Mouse (Mus musculus) gastrocnemius, adult 18-20 months (tissue): ENCODE measurements at regions not wholly inside any gene's neighbourhood (a gene's known extent, or its start where the extent isn't known, plus 50 kb on each side); places are given as distances from the start of the nearest gene placed in this dataset.

Experiments used
- DNase-seq: peaks from one replicate; pipeline ENCODE4 v3.0.0; 2021; ENCODE audit warnings: low spot score

DNA sequence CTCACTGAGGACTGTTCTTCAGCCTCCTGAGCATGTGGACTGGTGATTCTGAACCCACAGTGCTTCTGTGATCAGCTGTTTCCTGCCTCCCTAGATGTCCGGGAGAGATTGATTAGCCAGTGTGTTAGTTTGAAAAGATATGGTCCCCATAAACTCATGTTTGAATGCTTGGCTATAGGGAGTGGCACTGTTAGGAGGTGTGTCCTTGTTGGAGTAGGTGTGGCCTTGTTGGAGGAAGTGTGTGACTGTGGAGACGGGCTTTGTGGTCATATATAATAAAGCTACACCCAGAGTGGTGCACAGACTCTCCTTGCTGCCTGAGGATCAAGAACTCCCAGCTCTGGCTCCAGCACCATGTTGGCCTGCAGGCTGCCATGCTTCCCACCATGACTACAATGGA lies 458.9 kb upstream of the Kcnab2 start:
- no peak for DNase-seq

DNA sequence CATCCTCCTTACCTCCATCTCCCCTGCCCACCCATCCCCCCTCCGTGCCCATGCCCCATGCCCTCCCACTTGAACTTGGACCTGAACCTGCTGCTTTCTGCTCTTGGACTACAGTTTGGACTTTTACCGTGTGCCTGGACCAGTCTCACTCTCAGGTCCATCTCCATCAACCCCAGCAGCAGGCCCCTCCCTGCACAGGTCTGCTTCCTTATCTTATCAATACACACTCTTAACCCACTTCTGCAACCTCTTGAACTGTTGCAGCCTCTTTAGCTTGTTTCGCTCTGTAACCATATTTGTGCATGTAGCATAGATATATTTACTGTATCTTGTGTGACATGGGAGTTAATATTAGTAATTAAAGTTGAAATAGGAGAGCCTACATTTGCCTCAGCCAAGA lies 457.8 kb upstream of the Kcnab2 start:
- DNase-seq = no peak

DNA sequence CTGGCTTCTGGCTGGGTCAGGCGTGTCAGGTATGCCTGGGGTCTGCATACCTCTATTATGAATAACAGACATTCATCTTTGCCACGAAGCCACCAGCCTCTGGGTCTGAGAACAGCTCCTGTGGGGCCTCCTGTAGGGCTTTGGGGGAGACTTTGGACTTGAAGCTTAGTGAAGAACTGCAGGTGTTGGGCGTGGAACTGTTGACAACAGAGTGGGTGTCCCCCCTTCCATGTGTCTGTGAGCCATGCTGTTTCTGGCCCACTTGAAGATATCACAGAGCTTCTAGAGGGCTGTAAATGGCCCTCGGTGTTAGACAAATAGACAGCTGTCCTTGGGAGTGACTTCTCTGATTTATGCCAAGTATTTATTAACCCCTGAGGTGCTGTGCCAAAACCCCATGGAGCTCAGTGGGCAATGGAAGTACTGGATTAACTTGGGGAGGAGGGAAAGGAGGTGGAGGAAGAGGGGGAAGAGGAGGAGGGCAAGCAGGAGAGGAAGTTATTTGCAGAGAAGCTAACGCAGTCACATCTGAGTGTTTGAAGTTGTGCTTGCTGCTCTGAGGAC lies 450.8 kb upstream of the Kcnab2 start:
- no peak for DNase-seq

DNA sequence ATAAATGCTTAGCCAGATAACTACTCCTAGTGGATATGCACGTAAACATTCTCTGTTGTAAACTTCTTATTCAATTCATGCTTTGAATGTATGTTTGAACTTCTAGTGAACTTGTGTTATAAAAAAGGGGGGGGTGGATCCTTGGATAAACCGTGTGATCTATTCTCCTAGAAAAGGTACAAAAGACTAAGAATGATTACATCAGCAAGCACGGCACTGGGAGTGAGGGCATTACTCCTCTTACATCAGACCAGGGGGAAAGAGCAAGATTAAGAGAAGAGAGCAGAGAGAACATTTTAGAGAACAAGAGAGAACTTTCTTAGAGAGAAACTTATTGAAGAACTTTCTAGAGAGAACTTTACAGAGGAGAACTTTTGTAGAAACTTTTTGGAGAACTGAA lies 442.6 kb upstream of the Kcnab2 start:
- DNase-seq = no peak

DNA sequence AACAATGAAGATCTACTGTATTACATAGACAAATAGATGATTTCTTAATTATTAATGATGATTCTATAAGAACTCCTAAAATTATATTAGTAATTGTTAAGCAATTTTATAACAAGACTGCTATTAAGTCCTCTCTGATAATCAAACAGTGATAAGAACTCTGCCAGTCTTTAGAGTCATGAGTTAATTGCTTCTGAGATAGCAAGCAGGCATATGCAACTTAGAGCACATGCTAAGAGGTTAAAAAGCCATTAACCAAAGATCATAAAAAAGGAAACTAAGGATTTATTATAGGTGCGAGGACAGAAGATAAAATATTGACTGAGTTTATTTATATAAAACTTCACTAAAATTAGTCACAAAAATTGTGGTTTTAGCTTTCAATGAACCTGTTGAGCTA lies 442.2 kb upstream of the Kcnab2 start:
- DNase-seq = no peak

DNA sequence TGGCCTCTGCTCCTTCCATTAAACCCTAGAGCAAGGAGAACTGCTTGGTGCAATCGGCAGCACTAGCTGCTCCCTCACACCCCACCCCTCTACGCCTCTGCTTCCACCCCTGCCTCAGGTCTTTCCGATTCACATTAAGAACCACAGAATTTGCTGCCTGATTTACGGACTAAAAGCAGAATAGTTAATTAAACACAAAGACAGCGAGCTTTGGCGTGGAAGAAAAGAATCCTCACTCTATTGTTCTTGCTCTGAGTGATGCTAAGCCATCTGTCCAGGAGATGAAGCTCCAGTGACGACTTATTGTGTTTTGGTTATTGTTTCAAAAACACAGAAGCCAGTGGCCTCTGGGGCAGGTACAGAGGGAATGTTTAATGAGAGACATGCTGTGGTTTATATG lies 438.9 kb upstream of the Kcnab2 start:
- DNase-seq = no peak

GRCm38 (mm10) chr4:152913497-152913896 lies 435.8 kb upstream of the Kcnab2 start:
- DNase-seq = no peak

DNA sequence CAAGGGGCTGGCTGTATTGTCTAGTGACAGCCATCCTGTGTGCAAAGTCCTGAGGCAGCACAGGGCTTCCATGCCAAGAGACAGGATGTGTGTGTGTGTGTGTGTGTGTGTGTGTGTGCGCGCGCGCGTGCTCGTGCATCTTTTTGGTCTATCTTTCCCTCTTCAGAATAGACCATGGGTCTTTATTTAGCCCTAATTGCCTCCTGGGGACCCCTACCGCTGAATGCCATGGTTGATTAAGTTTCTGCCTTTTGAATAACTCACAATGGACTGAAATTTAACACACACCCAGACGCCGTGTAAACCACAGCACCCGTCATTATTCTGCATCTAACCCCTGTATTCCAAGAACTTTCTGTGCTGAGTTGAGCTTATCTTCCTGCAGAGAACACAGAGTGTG lies 435.2 kb upstream of the Kcnab2 start:
- DNase-seq = no peak

DNA sequence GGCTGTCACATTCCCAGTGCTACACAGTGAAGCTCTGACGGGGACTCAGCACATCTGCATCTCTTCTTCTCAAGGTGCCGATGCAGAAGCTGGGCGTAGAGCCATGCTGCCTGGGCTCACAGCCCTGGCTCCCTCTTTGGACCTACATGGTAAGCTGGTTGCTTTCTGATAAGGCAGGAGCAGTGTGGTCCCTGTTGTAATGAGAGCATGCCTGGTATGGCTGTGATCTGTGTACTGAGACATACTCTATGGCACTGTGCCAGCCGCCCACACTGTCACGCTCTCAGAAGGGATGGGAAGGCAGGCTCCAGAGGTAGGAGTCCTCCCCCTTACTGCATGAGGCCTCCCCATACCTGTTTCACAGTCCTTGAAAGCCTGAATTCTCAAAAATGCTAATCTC lies 430.6 kb upstream of the Kcnab2 start:
- DNase-seq = no peak

GRCm38 (mm10) chr4:152902851-152903250 lies 425.2 kb upstream of the Kcnab2 start:
- no peak for DNase-seq

DNA sequence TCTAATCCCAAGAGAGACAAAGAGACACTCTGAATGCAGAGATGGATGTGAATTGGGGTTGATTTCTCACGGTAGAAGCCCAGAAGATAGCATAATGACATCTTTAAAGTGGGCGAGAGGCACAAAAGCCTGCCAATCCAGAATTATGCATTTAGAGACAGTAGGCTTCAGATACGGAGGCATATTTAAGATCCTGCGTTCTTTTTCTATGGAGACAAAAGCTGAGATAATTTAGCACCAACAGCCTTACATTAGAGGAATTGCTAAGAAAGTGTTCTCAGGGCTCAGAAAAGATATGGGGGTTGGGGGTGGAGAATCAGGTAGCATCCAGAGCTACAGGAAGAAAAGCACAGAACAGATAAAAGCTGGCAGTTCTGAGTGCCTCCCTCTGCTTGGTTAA lies 422.4 kb upstream of the Kcnab2 start:
- no peak for DNase-seq

DNA sequence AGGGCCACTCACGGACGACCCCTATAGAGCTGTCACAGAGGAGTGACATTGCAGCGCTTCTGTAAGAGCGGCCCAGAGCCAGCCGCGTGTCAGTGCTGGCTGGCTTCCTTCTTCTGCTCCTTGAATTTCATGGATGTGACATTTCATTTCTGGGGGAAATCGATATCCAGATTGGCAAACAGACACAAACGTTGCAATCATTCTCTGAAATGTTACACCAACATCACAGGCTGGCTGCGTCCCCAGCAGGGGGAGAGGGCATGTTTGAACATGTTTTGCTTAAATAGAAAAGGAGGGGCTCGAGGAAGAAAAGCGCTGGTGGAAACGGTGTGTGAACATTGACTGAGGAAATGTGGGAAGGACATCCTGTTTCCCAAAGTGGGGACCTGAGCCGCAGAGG lies 417.4 kb upstream of the Kcnab2 start:
- DNase-seq = no peak

DNA sequence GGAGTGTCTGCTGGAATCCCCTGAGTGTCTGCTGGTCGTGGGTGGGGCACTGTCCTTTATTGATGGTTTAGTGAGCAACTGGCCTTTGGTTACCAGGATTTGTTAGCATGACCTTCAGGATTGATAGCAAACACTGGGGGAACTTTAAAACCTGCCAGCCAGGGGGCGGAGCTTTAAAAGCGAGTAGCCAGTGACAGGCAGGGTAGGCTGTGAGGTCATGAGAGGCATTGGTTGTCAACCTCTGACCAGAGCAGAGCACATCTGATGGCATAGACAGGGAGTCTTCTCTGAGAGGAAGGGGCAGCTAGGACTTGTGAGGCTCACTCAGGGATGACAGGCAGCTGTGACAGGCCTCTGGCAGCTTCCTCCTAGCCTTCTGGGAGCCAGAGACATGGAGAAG lies 415.3 kb upstream of the Kcnab2 start:
- no peak for DNase-seq

GRCm38 (mm10) chr4:152889211-152889610 lies 411.5 kb upstream of the Kcnab2 start:
- DNase-seq = no peak

DNA sequence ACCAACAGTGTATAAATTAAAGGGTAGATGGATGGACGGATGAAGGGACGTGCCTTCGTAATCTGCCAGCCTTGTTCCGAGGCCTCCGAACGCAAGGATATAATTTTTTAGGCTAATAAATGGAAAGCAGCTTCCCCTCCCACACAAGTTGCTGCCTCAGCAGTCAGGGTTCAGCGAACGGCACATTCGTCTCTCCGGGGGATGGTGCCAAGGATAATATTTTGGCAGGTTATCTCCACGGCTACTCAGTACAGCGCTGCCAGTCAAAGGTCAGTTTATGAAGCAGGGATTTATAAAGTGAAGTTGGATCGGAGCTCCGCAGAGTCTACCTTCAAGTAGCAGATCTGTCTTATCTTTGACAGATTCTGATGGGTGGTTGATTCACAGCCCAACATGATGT lies 410.6 kb upstream of the Kcnab2 start:
- DNase-seq = no peak

DNA sequence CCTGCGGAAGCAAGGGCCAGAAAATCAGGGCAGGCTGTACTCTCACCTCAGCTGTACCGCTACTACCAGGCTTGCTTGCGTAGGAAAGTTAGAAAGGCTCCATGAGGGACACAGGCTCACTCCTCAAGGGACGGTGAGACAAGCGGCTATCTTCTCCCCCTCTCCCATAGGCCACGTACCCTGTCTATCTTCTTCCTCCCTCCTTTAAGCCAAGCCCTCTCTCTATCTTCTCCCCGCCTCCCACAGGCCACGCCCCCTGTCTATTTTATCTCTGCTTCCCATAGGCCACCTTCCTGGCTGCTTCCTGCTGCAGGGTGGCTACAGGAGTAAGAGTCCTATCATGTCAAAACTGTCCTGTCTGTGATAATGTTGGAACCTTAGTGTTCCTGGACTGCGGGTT lies 409.1 kb upstream of the Kcnab2 start:
- no peak for DNase-seq

DNA sequence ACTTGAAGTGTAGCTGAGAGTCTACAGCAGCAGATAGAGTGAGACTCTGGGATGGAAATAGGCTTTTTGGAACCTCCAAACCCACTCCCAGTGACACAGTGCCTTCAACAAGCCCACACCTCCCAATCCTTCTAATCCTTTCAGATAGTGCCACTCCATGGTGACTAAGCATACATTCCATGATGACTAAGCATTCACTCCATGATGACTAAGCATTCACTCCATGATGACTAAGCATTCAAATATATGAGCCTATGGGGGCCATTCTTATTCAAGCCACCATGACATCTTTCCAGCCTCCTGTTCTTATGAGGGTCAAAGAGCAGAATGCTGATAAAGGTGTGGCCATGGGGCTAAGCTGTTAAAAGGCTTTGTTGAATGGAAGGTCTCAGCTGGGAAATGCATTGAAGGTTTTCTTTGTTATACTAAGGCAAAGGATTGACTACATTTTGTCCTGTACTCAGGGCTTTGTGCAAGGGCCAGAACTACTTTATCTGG lies 403.8 kb upstream of the Kcnab2 start:
- no peak for DNase-seq

- DNase-seq = no peak
These were observed 402.7 kb upstream of the Kcnab2 start for GRCm38 (mm10) chr4:152880368-152880767.

DNA sequence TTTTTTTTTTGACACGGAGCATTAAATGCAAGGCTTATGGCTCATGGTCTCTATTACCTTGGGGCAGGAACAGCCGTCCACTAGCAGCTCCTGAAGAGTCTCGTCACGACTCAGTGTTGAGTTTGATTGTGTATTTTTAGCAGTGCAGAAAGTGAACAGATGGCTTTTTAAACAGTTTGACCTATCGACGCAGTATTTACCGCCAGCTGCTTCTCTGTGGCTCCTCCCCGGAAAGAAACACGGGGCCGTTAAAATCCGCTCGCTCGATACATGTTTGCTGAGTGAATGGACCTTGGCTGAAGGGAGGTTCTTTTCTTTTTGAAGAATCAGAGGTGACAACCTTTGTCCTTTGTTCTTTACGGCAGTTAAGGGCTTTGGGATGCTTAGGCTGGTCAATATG lies 401.3 kb upstream of the Kcnab2 start:
- DNase-seq = no peak

DNA sequence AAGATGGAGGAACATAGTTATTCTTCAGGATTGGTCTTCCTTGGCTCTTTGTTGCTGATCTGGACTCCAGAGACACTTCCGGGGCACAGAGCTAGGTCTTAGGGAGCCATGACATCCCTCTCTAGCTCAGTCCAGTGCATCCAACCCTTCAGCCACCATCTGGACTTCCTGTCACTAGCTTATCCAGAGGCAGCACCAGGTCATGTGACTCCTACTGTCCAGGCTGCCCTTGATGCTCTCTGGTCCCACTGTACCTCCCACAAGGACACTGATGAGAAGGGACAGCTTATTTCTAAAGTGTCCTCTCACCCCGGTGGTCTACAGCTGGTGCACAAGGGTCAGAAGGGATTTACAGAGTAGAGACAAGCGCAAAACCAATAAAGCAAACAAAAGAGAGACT lies 400.7 kb upstream of the Kcnab2 start:
- no peak for DNase-seq

DNA sequence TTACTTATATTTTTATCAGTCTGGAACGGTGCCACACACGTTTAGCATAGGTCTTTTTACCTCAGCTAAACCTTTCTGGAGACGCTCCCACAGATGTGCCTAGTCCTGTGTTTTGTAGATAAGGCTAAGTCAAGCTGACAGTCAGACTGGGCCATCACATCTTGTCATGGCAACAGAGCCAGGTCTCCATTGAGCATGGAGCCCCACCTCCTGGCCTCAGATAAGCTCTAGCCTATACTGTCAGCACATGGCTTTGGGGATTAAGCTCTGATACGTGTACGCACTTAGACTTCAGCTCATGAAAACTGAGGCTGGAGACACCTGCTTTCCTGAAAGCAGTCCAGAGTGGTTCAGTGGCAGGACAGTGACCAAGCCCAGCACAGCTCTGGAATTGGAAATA lies 392.4 kb upstream of the Kcnab2 start:
- no peak for DNase-seq

DNA sequence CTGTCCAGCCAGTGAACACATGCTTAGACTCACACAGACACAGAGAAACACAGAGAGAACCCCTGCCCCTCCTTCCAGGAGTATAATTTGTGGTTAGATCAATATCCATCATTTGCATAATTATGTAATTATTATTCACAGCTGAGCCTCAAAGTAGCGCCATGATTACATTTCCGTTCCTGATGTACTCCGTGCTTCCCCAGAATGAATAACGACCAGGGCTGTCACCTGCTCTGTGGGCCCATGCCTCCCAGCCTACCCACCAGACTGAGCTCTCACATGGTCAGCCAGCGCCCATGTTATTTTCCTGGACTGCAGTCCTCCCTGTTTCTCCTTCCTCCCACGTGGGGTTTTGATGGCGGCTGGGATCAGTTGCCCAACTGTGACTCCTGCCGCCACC lies 388.2 kb upstream of the Kcnab2 start:
- no peak for DNase-seq

GRCm38 (mm10) chr4:152862818-152863614 lies 385.3 kb upstream of the Kcnab2 start:
- DNase-seq = no peak

- DNase-seq = no peak
These were observed 381.5 kb upstream of the Kcnab2 start for GRCm38 (mm10) chr4:152859161-152859560.
